In genomic region chr14:115432368-115432767, GRCm38 (mm10) we compare ENCODE assay signal across 24 mouse cellular contexts.
A peak's percentile ranks its signal among the peaks of the same experiment; 100 is the strongest.
DNase-seq lines count a peak whose midpoint lies in the region; ATAC-seq and TF ChIP-seq lines count a peak whose summit lies in the region.
"Had no signal": no experiment of that assay in that cellular context is flagged by ENCODE, and none has a peak within 500 bp of the region (broad histone marks: within the 10 kb centered on the region; RNA-seq: fewer than 3 reads in every experiment).

No protein-coding gene starts in this region.

- peak; percentile 28 for DNase-seq in embryo, embryonic 10 days (ENCODE audit: low spot score)
- no peak for DNase-seq in embryo, embryonic 11 days
- DNase-seq in hindbrain, embryonic 11.5 days (ENCODE audit: low spot score), result no peak
- DNase-seq in hindbrain, postnatal 0 days (ENCODE audit: low spot score), result no peak
- DNase-seq in retina, embryonic 14.5 days (ENCODE audit: low spot score), result peak; percentile 29
- no peak for DNase-seq in adrenal gland, postnatal 14 days
- DNase-seq: adrenal gland, postnatal 10 days; cerebellum, adult 11 months; cerebellum, adult 2 months; cerebellum, adult 9-11 months; cerebellum, postnatal 25 days; forebrain, postnatal 0 days; gastrocnemius, adult 2 months; gastrocnemius, postnatal 14 days; heart, adult 11 months; kidney, adult 11 months had no signal

- no peak overlapping the region for H3K27ac ChIP-seq in hindbrain, embryonic 11.5 days (ENCODE audit: low read depth, low read length)
- no peak overlapping the region for H3K27ac ChIP-seq in hindbrain, postnatal 0 days
- no peak overlapping the region for H3K27ac ChIP-seq in neural tube, embryonic 12.5 days
- no peak overlapping the region for H3K27ac ChIP-seq in neural tube, embryonic 15.5 days (replicated peaks)
- H3K27ac ChIP-seq: embryonic facial prominence, embryonic 13.5 days; gastrocnemius, adult 2 months; intestine, embryonic 15.5 days had no signal

- peak; percentile 65 for ATAC-seq in hindbrain, embryonic 11.5 days (ENCODE audit: low FRiP score)
- ATAC-seq in hindbrain, postnatal 0 days, result no peak
- ATAC-seq in neural tube, embryonic 12.5 days (ENCODE audit: low FRiP score, low read depth), result peak; percentile 50; the same call in 1 of the 2 replicates
- no peak for ATAC-seq in neural tube, embryonic 15.5 days (ENCODE audit: low FRiP score)
- ATAC-seq: activated CD4-positive, CD25-positive, alpha-beta regulatory T cell, adult 4 months; forebrain, embryonic 14.5 days; forebrain, postnatal 0 days; intestine, embryonic 15.5 days had no signal

- no peak overlapping the region for H3K4me2 ChIP-seq in hindbrain, embryonic 11.5 days (replicated peaks; ENCODE audit: low read depth, low read length)
- H3K4me2 ChIP-seq in hindbrain, postnatal 0 days (ENCODE audit: low read depth, low read length), result no peak overlapping the region
- no peak overlapping the region for H3K4me2 ChIP-seq in neural tube, embryonic 12.5 days (replicated peaks)
- no peak overlapping the region for H3K4me2 ChIP-seq in neural tube, embryonic 15.5 days
- H3K4me2 ChIP-seq: embryonic facial prominence, embryonic 13.5 days; heart, embryonic 11.5 days; intestine, embryonic 15.5 days had no signal

- H3K4me3 ChIP-seq in hindbrain, embryonic 11.5 days (ENCODE audit: low read depth, low read length), result no peak overlapping the region
- no peak overlapping the region for H3K4me3 ChIP-seq in hindbrain, postnatal 0 days (ENCODE audit: low read length)
- H3K4me3 ChIP-seq in neural tube, embryonic 12.5 days, result no peak overlapping the region
- H3K4me3 ChIP-seq in neural tube, embryonic 15.5 days (replicated peaks), result no peak overlapping the region
- H3K4me3 ChIP-seq: embryonic facial prominence, embryonic 13.5 days; erythroblast, embryonic 14.5 days; gastrocnemius, adult 2 months; intestine, embryonic 15.5 days had no signal

- H3K9me3 ChIP-seq in hindbrain, embryonic 11.5 days (ENCODE audit: control insufficient read depth, low read length), result no peaks in the 10 kb centered on the region
- H3K9me3 ChIP-seq in hindbrain, postnatal 0 days (ENCODE audit: low read length), result no peaks in the 10 kb centered on the region
- no peaks in the 10 kb centered on the region for H3K9me3 ChIP-seq in neural tube, embryonic 12.5 days
- H3K9me3 ChIP-seq in neural tube, embryonic 15.5 days (replicated peaks), result no peaks in the 10 kb centered on the region
- H3K9me3 ChIP-seq: embryonic facial prominence, embryonic 13.5 days; intestine, embryonic 15.5 days had no signal

- 75% methylated on average over 3 of the region's 3 CpGs for WGBS in hindbrain, embryonic 11.5 days
- WGBS in hindbrain, postnatal 0 days, result 62% methylated on average over 3 of the region's 3 CpGs
- 67% methylated on average over 3 of the region's 3 CpGs for WGBS in neural tube, embryonic 12.5 days
- 37% methylated on average over 3 of the region's 3 CpGs for WGBS in neural tube, embryonic 15.5 days

- no peaks in the 10 kb centered on the region for H3K4me1 ChIP-seq in hindbrain, embryonic 11.5 days (replicated peaks; ENCODE audit: control insufficient read depth, insufficient read depth, low read length)
- no peaks in the 10 kb centered on the region for H3K4me1 ChIP-seq in hindbrain, postnatal 0 days (ENCODE audit: insufficient read depth, low read length)
- no peaks in the 10 kb centered on the region for H3K4me1 ChIP-seq in neural tube, embryonic 12.5 days
- H3K4me1 ChIP-seq in neural tube, embryonic 15.5 days, result peaks cover 3% of the 10 kb centered on the region; the same call in 1 of the 2 replicates
- H3K4me1 ChIP-seq: embryonic facial prominence, embryonic 13.5 days; intestine, embryonic 15.5 days had no signal

- TF ChIP-seq CTCF in hindbrain, postnatal 0 days (IDR thresholded peaks at IDR 0.05; ENCODE audit: low read depth), result no peak

- no peak overlapping the region for H3K9ac ChIP-seq in hindbrain, embryonic 11.5 days (ENCODE audit: low read depth, low read length)
- no peak overlapping the region for H3K9ac ChIP-seq in hindbrain, postnatal 0 days (replicated peaks; ENCODE audit: low read length)
- no peak overlapping the region for H3K9ac ChIP-seq in neural tube, embryonic 12.5 days
- H3K9ac ChIP-seq in neural tube, embryonic 15.5 days (replicated peaks), result no peak overlapping the region
- H3K9ac ChIP-seq: embryonic facial prominence, embryonic 13.5 days; forebrain, postnatal 0 days; intestine, embryonic 15.5 days had no signal

- H3K36me3 ChIP-seq in hindbrain, embryonic 11.5 days (ENCODE audit: control insufficient read depth, insufficient read depth, low read length), result no peaks in the 10 kb centered on the region
- no peaks in the 10 kb centered on the region for H3K36me3 ChIP-seq in hindbrain, postnatal 0 days (ENCODE audit: insufficient read depth, low read length)
- H3K36me3 ChIP-seq in neural tube, embryonic 12.5 days, result no peaks in the 10 kb centered on the region
- H3K36me3 ChIP-seq in neural tube, embryonic 15.5 days, result no peaks in the 10 kb centered on the region
- H3K36me3 ChIP-seq: embryonic facial prominence, embryonic 13.5 days; intestine, embryonic 15.5 days had no signal

- no peaks in the 10 kb centered on the region for H3K27me3 ChIP-seq in hindbrain, embryonic 11.5 days (ENCODE audit: control insufficient read depth, insufficient read depth, low read length)
- no peaks in the 10 kb centered on the region for H3K27me3 ChIP-seq in hindbrain, postnatal 0 days (ENCODE audit: insufficient read depth, low read length)
- H3K27me3 ChIP-seq in neural tube, embryonic 12.5 days (replicated peaks), result no peaks in the 10 kb centered on the region
- no peaks in the 10 kb centered on the region for H3K27me3 ChIP-seq in neural tube, embryonic 15.5 days (replicated peaks)
- H3K27me3 ChIP-seq: embryonic facial prominence, embryonic 13.5 days; intestine, embryonic 15.5 days had no signal

Comparison
In these comparisons a context has a peak if more than half of its experiments do, and no peak if none do; other contexts are left out.
1. DNase-seq: peak in embryo, embryonic 10 days (single experiment) and retina, embryonic 14.5 days (single experiment); none in embryo, embryonic 11 days (single experiment), hindbrain, embryonic 11.5 days (single experiment), hindbrain, postnatal 0 days (single experiment) and adrenal gland, postnatal 14 days (single experiment).
2. ATAC-seq: peak in hindbrain, embryonic 11.5 days (single experiment) and neural tube, embryonic 12.5 days (single experiment); none in hindbrain, postnatal 0 days (single experiment) and neural tube, embryonic 15.5 days (single experiment).